11 mouse cellular contexts compared by ENCODE assay signal in genomic region chr5:4024727-4025126, GRCm38 (mm10).
DNase-seq lines count a peak whose midpoint lies in the region; ATAC-seq lines count a peak whose summit lies in the region.
"Had no signal": no experiment of that assay in that cellular context is flagged by ENCODE, and none has a peak within 500 bp of the region (broad histone marks: within the 10 kb centered on the region; RNA-seq: fewer than 3 reads in every experiment).

No protein-coding gene starts in this region.

- DNase-seq in heart, adult 11 months, result no peak
- DNase-seq in lung, postnatal 4 days, result no peak
- DNase-seq in spleen, adult 18-20 months, result no peak
- no peak for DNase-seq in hindbrain, embryonic 11.5 days (ENCODE audit: low spot score)
- DNase-seq: cerebellum, adult 11-12 months had no signal

- H3K4me1 ChIP-seq in heart, embryonic 15.5 days (replicated peaks), result peaks cover 16% of the 10 kb centered on the region
- H3K4me1 ChIP-seq in lung, embryonic 16.5 days (replicated peaks; ENCODE audit: control insufficient read depth, insufficient read depth, low read length), result peaks cover 5% of the 10 kb centered on the region; the same call in 1 of the 2 replicates
- H3K4me1 ChIP-seq in intestine, embryonic 16.5 days (ENCODE audit: control insufficient read depth, insufficient read depth, low read length), result peaks cover 15% of the 10 kb centered on the region
- no peaks in the 10 kb centered on the region for H3K4me1 ChIP-seq in hindbrain, embryonic 11.5 days (replicated peaks; ENCODE audit: control insufficient read depth, insufficient read depth, low read length)
- H3K4me1 ChIP-seq: forebrain, embryonic 15.5 days had no signal

- peak overlapping the region; percentile 85 for H3K27ac ChIP-seq in heart, embryonic 15.5 days
- peak overlapping the region; percentile 36; the same call in 1 of the 2 replicates for H3K27ac ChIP-seq in lung, embryonic 16.5 days (ENCODE audit: low read length)
- no peak overlapping the region for H3K27ac ChIP-seq in intestine, embryonic 16.5 days (ENCODE audit: low read length)
- no peak overlapping the region for H3K27ac ChIP-seq in hindbrain, embryonic 11.5 days (ENCODE audit: low read depth, low read length)
- H3K27ac ChIP-seq: forebrain, embryonic 15.5 days; hindbrain, embryonic 14.5 days had no signal

- WGBS in heart, embryonic 15.5 days, result 48% methylated on average over 4 of the region's 4 CpGs
- 23% methylated on average over 4 of the region's 4 CpGs for WGBS in lung, embryonic 16.5 days
- WGBS in intestine, embryonic 16.5 days, result 34% methylated on average over 4 of the region's 4 CpGs
- WGBS in hindbrain, embryonic 11.5 days, result 79% methylated on average over 4 of the region's 4 CpGs

- H3K4me2 ChIP-seq in heart, embryonic 15.5 days, result peak overlapping the region; percentile 58
- H3K4me2 ChIP-seq in lung, embryonic 16.5 days (ENCODE audit: low read depth, low read length), result peak overlapping the region; percentile 43
- H3K4me2 ChIP-seq in intestine, embryonic 16.5 days (ENCODE audit: low read depth, low read length), result 0 out of 2 replicates have a peak overlapping the region, but pooled peaks have one; percentile 22
- H3K4me2 ChIP-seq in hindbrain, embryonic 11.5 days (replicated peaks; ENCODE audit: low read depth, low read length), result no peak overlapping the region
- H3K4me2 ChIP-seq: forebrain, embryonic 15.5 days; hindbrain, embryonic 14.5 days had no signal

- H3K27me3 ChIP-seq in heart, embryonic 15.5 days, result no peaks in the 10 kb centered on the region
- no peaks in the 10 kb centered on the region for H3K27me3 ChIP-seq in lung, embryonic 16.5 days (ENCODE audit: control insufficient read depth, insufficient read depth, low read depth, low read length)
- H3K27me3 ChIP-seq in intestine, embryonic 16.5 days (replicated peaks; ENCODE audit: control insufficient read depth, insufficient read depth, low read length), result no peaks in the 10 kb centered on the region
- H3K27me3 ChIP-seq in hindbrain, embryonic 11.5 days (ENCODE audit: control insufficient read depth, insufficient read depth, low read length), result no peaks in the 10 kb centered on the region
- H3K27me3 ChIP-seq: CH12.LX; forebrain, embryonic 15.5 days had no signal

- peak overlapping the region; percentile 28; the same call in 1 of the 2 replicates for H3K4me3 ChIP-seq in heart, embryonic 15.5 days
- peak overlapping the region; percentile 27 for H3K4me3 ChIP-seq in lung, embryonic 16.5 days (ENCODE audit: low read length)
- no peak overlapping the region for H3K4me3 ChIP-seq in intestine, embryonic 16.5 days (ENCODE audit: low read length)
- H3K4me3 ChIP-seq in hindbrain, embryonic 11.5 days (ENCODE audit: low read depth, low read length), result no peak overlapping the region
- H3K4me3 ChIP-seq: forebrain, embryonic 15.5 days had no signal

- H3K9ac ChIP-seq in heart, embryonic 15.5 days, result no peak overlapping the region
- H3K9ac ChIP-seq in lung, embryonic 16.5 days (ENCODE audit: low read length), result no peak overlapping the region
- no peak overlapping the region for H3K9ac ChIP-seq in intestine, embryonic 16.5 days (ENCODE audit: low read depth, low read length)
- H3K9ac ChIP-seq in hindbrain, embryonic 11.5 days (ENCODE audit: low read depth, low read length), result no peak overlapping the region
- H3K9ac ChIP-seq: forebrain, embryonic 15.5 days; hindbrain, embryonic 14.5 days had no signal

- H3K36me3 ChIP-seq in heart, embryonic 15.5 days, result peaks cover 4% of the 10 kb centered on the region; the same call in 1 of the 2 replicates
- H3K36me3 ChIP-seq in lung, embryonic 16.5 days (ENCODE audit: control insufficient read depth, insufficient read depth, low read length), result peaks cover 5% of the 10 kb centered on the region
- 0 out of 2 replicates have a peak, but pooled peaks cover 9% of the 10 kb centered on the region for H3K36me3 ChIP-seq in intestine, embryonic 16.5 days (ENCODE audit: control insufficient read depth, insufficient read depth, low read length)
- H3K36me3 ChIP-seq in hindbrain, embryonic 11.5 days (ENCODE audit: control insufficient read depth, insufficient read depth, low read length), result no peaks in the 10 kb centered on the region

- H3K9me3 ChIP-seq in heart, embryonic 15.5 days (replicated peaks), result no peaks in the 10 kb centered on the region
- H3K9me3 ChIP-seq in lung, embryonic 16.5 days (ENCODE audit: control insufficient read depth, low read length), result no peaks in the 10 kb centered on the region
- no peaks in the 10 kb centered on the region for H3K9me3 ChIP-seq in intestine, embryonic 16.5 days (ENCODE audit: control insufficient read depth, low read length)
- H3K9me3 ChIP-seq in hindbrain, embryonic 11.5 days (ENCODE audit: control insufficient read depth, low read length), result no peaks in the 10 kb centered on the region
- H3K9me3 ChIP-seq: forebrain, embryonic 15.5 days had no signal

- ATAC-seq in heart, embryonic 15.5 days (replicated peaks; ENCODE audit: insufficient number of reproducible peaks, insufficient read depth, low FRiP score, low read depth), result no peak
- peak; percentile 64 for ATAC-seq in lung, embryonic 16.5 days (ENCODE audit: low read depth)
- ATAC-seq in intestine, embryonic 16.5 days, result peak; percentile 18; the same call in 1 of the 2 replicates
- no peak for ATAC-seq in hindbrain, embryonic 11.5 days (ENCODE audit: low FRiP score)

Comparison
In these comparisons a context has a peak if more than half of its experiments do, and no peak if none do; other contexts are left out.
1. ATAC-seq: peak in lung, embryonic 16.5 days (single experiment) and intestine, embryonic 16.5 days (single experiment); none in heart, embryonic 15.5 days (single experiment) and hindbrain, embryonic 11.5 days (single experiment).
2. H3K27ac ChIP-seq: peak in heart, embryonic 15.5 days (single experiment) and lung, embryonic 16.5 days (single experiment); none in intestine, embryonic 16.5 days (single experiment) and hindbrain, embryonic 11.5 days (single experiment).
3. H3K4me3 ChIP-seq: peak in heart, embryonic 15.5 days (single experiment) and lung, embryonic 16.5 days (single experiment); none in intestine, embryonic 16.5 days (single experiment) and hindbrain, embryonic 11.5 days (single experiment).